12 mouse cellular contexts compared by ENCODE assay signal in genomic region chr9:57950519-57950918, GRCm38 (mm10). TPM values are rescaled to one million over a fixed set of nuclear protein-coding genes. Genes with fewer than 3 reads are reported as not detected.
A peak's percentile ranks its signal among the peaks of the same experiment; 100 is the strongest.
DNase-seq lines count a peak whose midpoint lies in the region; ATAC-seq and TF ChIP-seq lines count a peak whose summit lies in the region.
"Had no signal": no experiment of that assay in that cellular context is flagged by ENCODE, and none has a peak within 500 bp of the region (broad histone marks: within the 10 kb centered on the region; RNA-seq: fewer than 3 reads in every experiment).

No protein-coding gene starts in this region.

- no peak overlapping the region for H3K4me2 ChIP-seq in forebrain, embryonic 16.5 days (ENCODE audit: low read length)
- no peak overlapping the region for H3K4me2 ChIP-seq in forebrain, embryonic 12.5 days
- H3K4me2 ChIP-seq: heart, embryonic 15.5 days had no signal

- H3K27ac ChIP-seq in forebrain, embryonic 16.5 days (ENCODE audit: low read length), result no peak overlapping the region
- no peak overlapping the region for H3K27ac ChIP-seq in forebrain, embryonic 12.5 days
- H3K27ac ChIP-seq in left cerebral cortex, adult 2 months, result peak overlapping the region; percentile 92
- peak overlapping the region; percentile 71 for H3K27ac ChIP-seq in brown adipose tissue, adult 24 weeks (replicated peaks; ENCODE audit: low read depth, low read length)
- H3K27ac ChIP-seq: heart, embryonic 15.5 days; liver, embryonic 14.5 days had no signal

- H3K27me3 ChIP-seq in forebrain, embryonic 16.5 days (replicated peaks; ENCODE audit: control insufficient read depth, insufficient read depth, low read length), result no peaks in the 10 kb centered on the region
- peaks cover 14% of the 10 kb centered on the region for H3K27me3 ChIP-seq in forebrain, embryonic 12.5 days

- intact Hi-C loops in left cerebral cortex, adult 2 months (cut with DNase I), result no loop called here
- intact Hi-C loops in left cerebral cortex, postnatal 14 days (cut with DNase I), result no loop called here

- TF ChIP-seq CTCF in left cerebral cortex, adult 2 months (IDR thresholded peaks at IDR 0.05), result no peak

- H3K4me1 ChIP-seq in forebrain, embryonic 16.5 days (replicated peaks; ENCODE audit: control insufficient read depth, insufficient read depth, low read length), result peaks cover 58% of the 10 kb centered on the region
- peaks cover 38% of the 10 kb centered on the region for H3K4me1 ChIP-seq in forebrain, embryonic 12.5 days
- peaks cover 73% of the 10 kb centered on the region for H3K4me1 ChIP-seq in brown adipose tissue, adult 24 weeks (ENCODE audit: control insufficient read depth, insufficient read depth, insufficient read length, low read length)

- WGBS in forebrain, embryonic 16.5 days, result 18% methylated on average over 9 of the region's 9 CpGs
- WGBS in forebrain, embryonic 12.5 days, result 21% methylated on average over 9 of the region's 9 CpGs

- peak in 1 of 2 experiments; percentile 53 for DNase-seq in left cerebral cortex, adult 2 months (ENCODE audit: extremely low spot score in 1 of 2, low spot score in 2 of 2)
- DNase-seq in left cerebral cortex, postnatal 14 days (ENCODE audit: low spot score in 2 of 2), result no peak
- peak; percentile 64 to 79 for DNase-seq in layer of hippocampus, adult 8-10 months (ENCODE audit: low spot score in 2 of 2)
- no peak for DNase-seq in urinary bladder, postnatal 10 days (ENCODE audit: low spot score)
- no peak for DNase-seq in urinary bladder, adult 2 months (ENCODE audit: low spot score)
- DNase-seq: kidney, postnatal 36 days; thymus, postnatal 4 days had no signal

- H3K9ac ChIP-seq in forebrain, embryonic 16.5 days (replicated peaks; ENCODE audit: low read depth, low read length), result peak overlapping the region; percentile 0; the same call in 1 of the 2 replicates
- H3K9ac ChIP-seq in forebrain, embryonic 12.5 days, result no peak overlapping the region
- H3K9ac ChIP-seq: heart, embryonic 15.5 days; liver, embryonic 14.5 days had no signal

- peaks cover 5% of the 10 kb centered on the region for H3K36me3 ChIP-seq in forebrain, embryonic 16.5 days (ENCODE audit: control insufficient read depth, insufficient read depth)
- H3K36me3 ChIP-seq in forebrain, embryonic 12.5 days (replicated peaks), result no peaks in the 10 kb centered on the region; the same call in 1 of the 2 replicates
- H3K36me3 ChIP-seq: heart, embryonic 15.5 days had no signal

- ATAC-seq in forebrain, embryonic 16.5 days, result no peak; the same call in 1 of the 2 replicates
- no peak for ATAC-seq in forebrain, embryonic 12.5 days (ENCODE audit: low FRiP score)

- no peak overlapping the region for H3K4me3 ChIP-seq in forebrain, embryonic 16.5 days (replicated peaks; ENCODE audit: low read length)
- H3K4me3 ChIP-seq in forebrain, embryonic 12.5 days (replicated peaks), result no peak overlapping the region
- H3K4me3 ChIP-seq in left cerebral cortex, adult 2 months, result peak overlapping the region; percentile 30
- 0 out of 2 replicates have a peak overlapping the region, but pooled peaks have one; percentile 4 for H3K4me3 ChIP-seq in brown adipose tissue, adult 24 weeks (ENCODE audit: insufficient read depth, low read depth, low read length)
- H3K4me3 ChIP-seq: heart, embryonic 15.5 days had no signal

- no peaks in the 10 kb centered on the region for H3K9me3 ChIP-seq in forebrain, embryonic 16.5 days (ENCODE audit: control insufficient read depth, low read length)
- H3K9me3 ChIP-seq in forebrain, embryonic 12.5 days, result no peaks in the 10 kb centered on the region
- H3K9me3 ChIP-seq: heart, embryonic 15.5 days had no signal

RNA-seq across cellular contexts. Expression of gene Sema7a, which starts 10.6 kb away (rescaled TPM):
- polyA plus RNA-seq in forebrain, embryonic 16.5 days (2015; fragmentation: Nextera tagmentation; extraction: Ambion mirVana), result 2.5 and 2.6 TPM in 2 replicates
- polyA plus RNA-seq in forebrain, embryonic 12.5 days (2016; fragmentation: Nextera tagmentation; extraction: Ambion mirVana), result 0.43 and 1.4 TPM in 2 replicates
- 100 to 1,000 TPM; 151 to 160 TPM for total RNA-seq in left cerebral cortex, adult 2 months (2021)
- 100 to 1,000 TPM; 126 to 148 TPM for total RNA-seq in left cerebral cortex, postnatal 14 days (2021)
- 2.8 and 6.0 TPM in 2 replicates for polyA plus RNA-seq in brown adipose tissue, adult 24 weeks (2012; ENCODE audit: insufficient read depth, insufficient read length, missing spikeins)
- total RNA-seq in layer of hippocampus, adult 8-10 months (2022), result 100 to 1,000 TPM in 1 of 4 experiments, 10 to 100 TPM in 3; 91.0 to 102 (median 94.4) TPM
- 13.6 and 14.8 TPM in 2 replicates for polyA plus RNA-seq in urinary bladder, adult 2 months (2012; rRNA removed)

RNA-seq across cellular contexts. Expression of gene Ubl7, which starts 39.7 kb away (rescaled TPM):
- polyA plus RNA-seq in forebrain, embryonic 16.5 days (2015; fragmentation: Nextera tagmentation; extraction: Ambion mirVana), result 174 and 175 TPM in 2 replicates
- polyA plus RNA-seq in forebrain, embryonic 12.5 days (2016; fragmentation: Nextera tagmentation; extraction: Ambion mirVana), result 129 and 138 TPM in 2 replicates
- total RNA-seq in left cerebral cortex, adult 2 months (2021), result 100 to 1,000 TPM; 101 to 109 TPM
- 100 to 1,000 TPM; 107 to 112 TPM for total RNA-seq in left cerebral cortex, postnatal 14 days (2021)
- polyA plus RNA-seq in brown adipose tissue, adult 24 weeks (2012; ENCODE audit: insufficient read depth, insufficient read length, missing spikeins), result 67.3 and 71.9 TPM in 2 replicates
- total RNA-seq in layer of hippocampus, adult 8-10 months (2022), result 100 to 1,000 TPM in 2 of 4 experiments, 10 to 100 TPM in 2; 94.6 to 102 (median 98.2) TPM
- 69.2 and 74.7 TPM in 2 replicates for polyA plus RNA-seq in urinary bladder, adult 2 months (2012; rRNA removed)

RNA-seq across cellular contexts. Expression of gene Cyp11a1, which starts 55.7 kb away (rescaled TPM):
- 0.30 and 0.66 TPM in 2 replicates for polyA plus RNA-seq in forebrain, embryonic 16.5 days (2015; fragmentation: Nextera tagmentation; extraction: Ambion mirVana)
- polyA plus RNA-seq in forebrain, embryonic 12.5 days (2016; fragmentation: Nextera tagmentation; extraction: Ambion mirVana), result 0.19 and 0.45 TPM in 2 replicates
- 1 to 10 TPM; 3.8 to 4.7 TPM for total RNA-seq in left cerebral cortex, adult 2 months (2021)
- total RNA-seq in left cerebral cortex, postnatal 14 days (2021), result 1 to 10 TPM; 5.2 to 5.7 TPM
- not detected in 2 replicates for polyA plus RNA-seq in brown adipose tissue, adult 24 weeks (2012; ENCODE audit: insufficient read depth, insufficient read length, missing spikeins)
- total RNA-seq in layer of hippocampus, adult 8-10 months (2022), result 1 to 10 TPM; 2.4 to 4.6 (median 3.1) TPM
- 0.36 and 0.37 TPM in 2 replicates for polyA plus RNA-seq in urinary bladder, adult 2 months (2012; rRNA removed)

Comparison
In these comparisons a context has a peak if more than half of its experiments do, and no peak if none do; other contexts are left out.
1. H3K27ac ChIP-seq: peak in left cerebral cortex, adult 2 months (single experiment) and brown adipose tissue, adult 24 weeks (single experiment); none in forebrain, embryonic 16.5 days (single experiment) and forebrain, embryonic 12.5 days (single experiment).
2. H3K4me3 ChIP-seq: peak in left cerebral cortex, adult 2 months (single experiment) and brown adipose tissue, adult 24 weeks (single experiment); none in forebrain, embryonic 16.5 days (single experiment) and forebrain, embryonic 12.5 days (single experiment).
3. DNase-seq: peak in layer of hippocampus, adult 8-10 months (2 of 2); none in left cerebral cortex, postnatal 14 days (0 of 2), urinary bladder, postnatal 10 days (single experiment) and urinary bladder, adult 2 months (single experiment).